Mouse (Mus musculus): ENCODE measurements around the gene Glod4.

- TF ChIP-seq CTCF (IDR thresholded peaks at IDR 0.05; ENCODE audit: low read depth, low read length) (no peak), POLR2A (IDR thresholded peaks at IDR 0.05; ENCODE audit: insufficient read depth, low read length) (no peak), EP300 (IDR thresholded peaks at IDR 0.05; ENCODE audit: insufficient read depth, low read depth, low read length) (no peak)
These were observed 63.4 kb downstream of the Glod4 start for GRCm38 (mm10) chr11:76180146-76180540.
